Mouse (Mus musculus) retina, adult 2 months (tissue): ENCODE measurements around the gene Armc9.
A peak's percentile ranks its signal among the peaks of the same experiment; 100 is the strongest.

Source experiments
- DNase-seq: peaks from one replicate; pipeline ENCODE4 v3.0.0-alpha.2; 2012; ENCODE audit warnings: low read depth, low spot score

Armc9 gene

GRCm38 (mm10) chr1:86174602-86175001 is 20.0 kb downstream of the Armc9 start:
- DNase-seq = no peak

DNA sequence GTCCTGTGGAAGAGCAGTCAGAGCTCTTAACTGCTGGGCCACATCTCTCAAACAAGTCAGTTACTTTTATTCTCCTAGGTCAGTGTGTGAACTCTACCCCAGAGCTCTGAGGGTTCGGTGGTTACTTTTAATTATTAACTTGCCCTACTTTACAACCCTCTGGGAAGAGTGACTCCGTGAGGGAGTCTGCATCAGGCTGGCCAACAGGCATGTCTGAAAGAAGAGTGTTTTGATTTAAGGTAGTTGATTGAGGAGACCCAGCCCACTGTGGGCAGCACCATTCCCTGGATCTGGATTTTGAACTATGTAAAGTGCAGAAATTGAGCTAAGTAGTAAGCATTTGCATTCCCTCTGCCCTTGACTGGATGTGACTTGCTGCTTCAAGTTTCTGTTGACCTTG is 21.5 kb downstream of the Armc9 start:
- DNase-seq = no peak

DNA sequence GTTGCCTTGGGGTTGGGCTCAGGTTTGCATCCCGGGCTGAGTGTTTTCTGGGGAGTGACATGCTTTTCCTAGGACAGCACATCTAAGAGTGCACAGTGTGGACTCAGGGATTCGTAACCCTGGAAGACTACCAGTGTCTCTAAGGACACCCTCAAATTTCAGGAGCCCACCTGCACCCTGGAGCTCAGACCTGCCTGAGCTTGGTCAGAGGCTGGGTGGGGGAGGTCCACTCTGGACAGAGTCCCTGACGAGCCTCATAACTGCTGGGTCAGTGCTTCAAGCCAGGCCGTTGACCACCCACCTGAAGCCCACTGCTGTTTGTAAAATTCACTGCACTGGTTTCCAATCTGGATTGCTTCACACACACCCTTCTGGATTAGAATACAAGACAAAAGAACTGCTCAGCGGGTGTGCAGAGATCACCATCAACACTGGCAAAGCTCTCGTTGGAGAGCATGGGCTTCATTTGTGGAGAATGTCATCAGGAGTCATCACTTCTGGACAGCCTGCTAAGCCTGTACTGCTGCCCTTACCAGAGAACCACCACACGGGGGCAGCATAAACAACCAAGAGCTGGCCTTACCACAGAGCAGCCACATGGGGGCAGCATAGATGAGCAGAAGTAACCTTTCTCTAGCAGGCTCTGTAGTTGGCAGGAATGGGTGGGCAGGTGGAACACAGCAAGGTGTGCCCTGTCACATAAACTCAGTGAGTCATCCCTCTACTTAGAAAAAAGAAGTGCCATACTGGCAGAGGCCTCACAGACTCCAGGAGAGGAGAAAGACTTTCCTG is 24.1 kb downstream of the Armc9 start:
- DNase-seq = peak; percentile 72

GRCm38 (mm10) chr1:86182004-86182709 is 27.6 kb downstream of the Armc9 start:
- DNase-seq = no peak

GRCm38 (mm10) chr1:86183577-86184263 is 29.1 kb downstream of the Armc9 start:
- no peak for DNase-seq

GRCm38 (mm10) chr1:86186762-86187161 is 32.2 kb downstream of the Armc9 start:
- DNase-seq = no peak

DNA sequence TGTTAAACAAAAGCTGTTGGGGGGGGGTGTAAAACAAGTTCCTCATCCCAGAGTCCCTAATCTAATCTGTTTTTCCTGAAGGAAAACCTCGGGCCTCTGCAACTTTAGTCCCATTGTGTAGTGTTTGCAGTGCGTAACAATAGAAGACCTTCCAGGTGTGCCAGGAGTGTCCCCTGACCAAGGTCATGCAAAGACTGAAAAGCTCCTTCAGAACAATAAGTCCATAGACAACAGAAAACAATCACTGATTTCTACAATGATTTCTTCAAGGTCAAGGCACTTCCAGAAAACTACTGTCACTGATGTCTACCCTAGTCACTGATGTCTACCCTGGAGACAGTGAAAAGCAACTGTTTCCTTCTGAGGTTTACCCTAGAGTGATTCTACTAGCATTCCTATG is 33.3 kb downstream of the Armc9 start:
- DNase-seq = no peak

DNA sequence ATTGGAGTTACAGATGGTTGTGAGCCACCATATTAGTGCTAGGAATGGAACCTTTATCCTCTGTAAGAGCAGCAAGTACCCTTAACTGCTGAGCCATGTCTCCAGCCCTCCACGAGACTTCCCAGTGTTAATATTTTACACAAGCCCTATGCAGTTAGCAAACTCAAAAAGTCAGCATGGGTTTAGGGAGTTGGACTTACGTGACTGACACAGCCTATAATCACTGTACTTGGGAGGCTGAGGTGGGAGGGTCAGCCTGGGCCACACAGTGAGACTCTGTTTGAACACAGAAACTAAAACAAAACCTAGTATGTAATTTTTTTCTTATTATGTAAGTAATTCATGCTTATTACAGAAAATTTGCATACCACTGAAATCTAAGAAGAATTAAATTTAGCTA is 33.7 kb downstream of the Armc9 start:
- DNase-seq = no peak

- no peak for DNase-seq
These were observed 34.6 kb downstream of the Armc9 start for GRCm38 (mm10) chr1:86189034-86189702.

DNA sequence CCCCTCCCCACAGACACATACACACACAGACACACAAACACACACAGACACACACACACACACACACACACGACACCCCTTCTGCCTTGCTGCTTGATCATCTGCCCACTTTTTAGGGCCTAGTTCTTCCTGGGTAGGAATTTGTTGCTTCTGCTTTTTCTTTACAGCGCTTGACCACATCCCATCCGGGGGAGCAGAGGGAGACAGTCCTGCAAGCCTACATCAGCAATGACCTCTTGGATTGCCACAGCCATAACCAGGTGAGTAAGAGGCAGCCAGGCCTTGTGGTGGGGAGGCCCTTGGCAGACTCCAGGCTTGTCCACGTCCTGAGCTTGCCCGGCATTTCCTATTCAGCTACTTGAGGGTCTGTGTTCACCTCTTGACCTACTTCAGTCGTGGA is 36.3 kb downstream of the Armc9 start:
- DNase-seq = no peak

DNA sequence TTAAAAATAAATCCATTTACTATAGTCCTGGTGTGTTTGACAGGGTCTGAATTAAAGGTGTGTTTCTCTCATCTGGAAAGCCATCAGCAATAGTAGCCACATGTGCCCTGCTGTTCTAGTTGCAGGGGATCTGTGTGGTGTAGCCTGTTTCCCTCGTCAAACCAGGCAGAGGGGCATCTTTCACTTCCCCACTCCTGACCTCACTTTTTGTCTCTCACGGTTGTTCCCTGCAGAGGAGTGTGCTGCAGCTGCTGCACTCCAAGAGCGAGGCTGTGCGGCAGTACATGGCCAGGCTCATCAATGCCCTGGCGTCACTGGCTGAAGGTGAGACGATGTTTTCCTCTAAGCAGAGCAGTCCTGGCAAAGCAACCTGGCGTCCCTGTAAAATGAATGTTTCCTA is 39.5 kb downstream of the Armc9 start:
- DNase-seq = no peak

DNA sequence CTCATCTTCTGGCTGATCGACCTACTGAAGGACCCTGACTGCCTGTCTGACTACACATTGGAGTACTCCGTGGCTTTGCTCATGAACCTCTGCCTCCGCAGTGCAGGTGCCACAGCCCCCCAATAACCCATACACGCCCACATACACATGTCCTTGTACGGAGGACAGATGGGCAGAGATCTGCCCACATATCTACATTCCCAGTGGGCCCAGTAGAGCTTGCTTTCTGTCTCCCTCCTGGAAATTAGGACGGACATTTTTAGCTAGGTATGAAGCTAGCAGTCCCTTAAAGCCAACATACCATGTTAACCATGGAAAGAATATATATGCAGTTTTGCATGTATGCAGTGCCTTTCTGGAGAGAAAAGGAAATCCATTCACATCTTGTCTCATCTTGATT is 43.7 kb downstream of the Armc9 start:
- no peak for DNase-seq

GRCm38 (mm10) chr1:86199026-86199425 is 44.4 kb downstream of the Armc9 start:
- no peak for DNase-seq

DNA sequence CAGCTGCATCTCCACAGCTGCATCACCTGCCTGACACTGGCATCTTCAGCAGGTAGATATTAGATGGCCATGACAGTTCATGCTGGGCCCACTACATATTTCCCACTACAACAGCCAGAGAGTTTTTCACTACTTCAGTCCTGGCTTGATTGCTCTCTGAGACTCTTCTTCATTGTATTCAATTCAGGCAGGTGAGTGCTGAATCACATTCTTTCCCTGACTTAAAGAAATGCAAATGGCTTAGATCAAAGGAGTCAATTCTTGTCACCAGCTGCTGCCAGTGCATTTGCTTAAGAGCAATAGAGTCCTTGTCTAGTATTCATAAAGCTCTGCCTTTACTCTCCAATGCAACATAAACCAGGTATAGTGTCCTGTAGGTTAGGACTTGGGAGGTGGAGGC is 46.7 kb downstream of the Armc9 start:
- DNase-seq = no peak

DNA sequence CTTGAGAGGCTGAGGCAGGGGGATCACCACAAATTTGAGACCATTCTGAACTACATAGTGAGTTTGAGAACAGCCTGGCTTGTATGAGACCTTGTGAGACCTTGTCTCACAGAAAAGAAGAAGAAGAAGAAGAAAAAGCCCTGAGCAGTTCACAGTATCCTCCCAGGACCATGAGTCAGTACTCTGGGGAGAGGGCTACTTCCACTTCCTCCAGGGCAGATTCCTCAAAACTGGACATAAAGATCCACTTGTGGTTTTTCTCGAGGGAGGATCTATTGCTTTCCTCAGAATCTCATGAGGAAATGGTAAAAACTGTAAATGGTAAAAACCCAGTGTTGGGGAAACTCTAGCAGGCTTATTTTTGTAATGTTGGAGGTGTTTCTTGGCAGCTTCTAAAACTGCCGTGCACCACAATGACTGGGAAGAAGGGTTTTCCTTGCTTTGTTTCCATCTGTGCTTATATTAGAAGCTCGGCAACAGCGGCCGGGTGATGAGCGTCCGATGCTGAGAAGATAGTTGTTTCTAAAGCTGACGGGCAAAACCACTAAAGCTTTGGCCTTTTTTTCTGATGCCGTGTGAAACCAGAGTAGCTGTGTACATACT is 48.1 kb downstream of the Armc9 start:
- no peak for DNase-seq

- no peak for DNase-seq
These were observed 56.1 kb downstream of the Armc9 start for GRCm38 (mm10) chr1:86210676-86211075.

- DNase-seq = no peak
These were observed 56.9 kb downstream of the Armc9 start for GRCm38 (mm10) chr1:86211498-86211897.

DNA sequence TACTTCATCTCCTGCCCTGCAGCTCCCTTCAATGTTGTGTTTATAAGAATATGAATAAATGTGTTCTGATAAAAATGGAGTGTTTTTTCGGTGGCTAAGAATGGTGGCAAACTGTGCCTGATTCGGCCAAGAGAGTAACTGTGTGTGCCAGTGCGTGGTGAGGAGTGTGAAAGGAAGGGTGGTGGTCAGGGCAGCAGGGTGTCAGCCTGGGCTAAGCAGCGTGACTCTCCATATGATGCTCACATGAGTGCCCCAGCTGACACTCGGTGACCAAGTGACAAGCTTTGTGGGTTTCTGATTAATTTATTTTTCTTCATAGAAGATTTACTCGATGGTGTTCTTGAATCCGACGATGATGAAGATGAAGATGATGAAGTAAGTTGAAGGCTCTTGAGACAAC is 58.2 kb downstream of the Armc9 start:
- DNase-seq = no peak

DNA sequence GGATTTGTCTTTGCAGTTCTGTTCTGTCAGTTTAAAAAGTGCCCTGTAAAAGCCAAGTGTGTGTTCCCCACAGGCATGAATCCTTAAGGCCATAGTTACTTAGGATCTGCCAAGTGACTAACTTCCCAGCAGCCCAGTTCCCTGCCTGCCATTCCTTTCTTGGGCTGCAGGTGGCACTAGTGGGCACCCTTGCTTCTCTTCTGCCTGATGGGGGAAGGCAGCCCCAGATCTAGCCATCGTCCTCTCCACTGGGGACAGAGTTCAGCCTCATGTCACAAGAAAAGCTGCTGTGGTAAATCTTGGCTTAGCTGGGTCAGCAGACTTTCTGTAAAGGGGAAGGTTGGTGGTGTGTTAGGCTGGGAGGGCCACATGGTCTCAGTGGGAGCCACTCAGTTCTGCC is 59.6 kb downstream of the Armc9 start:
- DNase-seq = peak; percentile 50

DNA sequence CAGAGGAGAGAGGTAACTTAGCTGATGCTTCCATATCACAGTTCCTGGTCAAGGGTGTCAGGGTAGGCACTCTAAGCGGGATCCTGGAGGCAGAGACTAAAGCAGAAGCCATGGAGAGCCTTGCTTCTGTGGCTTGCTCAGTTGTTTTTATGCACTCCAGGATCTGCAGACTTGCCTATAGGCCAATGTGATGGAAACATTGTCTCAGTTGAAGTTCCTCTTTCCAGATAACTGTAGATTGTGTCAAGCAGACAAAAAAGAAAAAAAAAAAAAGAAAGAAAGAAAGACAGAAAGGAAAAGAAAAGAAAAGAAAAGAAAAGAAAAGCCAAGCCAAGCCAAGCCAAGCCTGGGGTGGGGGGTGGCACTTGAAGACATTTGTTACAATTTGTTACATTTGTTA is 60.7 kb downstream of the Armc9 start:
- no peak for DNase-seq

- DNase-seq = no peak
These were observed 61.8 kb downstream of the Armc9 start for GRCm38 (mm10) chr1:86216412-86216811.

GRCm38 (mm10) chr1:86217976-86218375 is 63.4 kb downstream of the Armc9 start:
- no peak for DNase-seq
